Mouse (Mus musculus) spleen, postnatal 14 days (tissue): ENCODE data around the gene D5Ertd579e.

Source experiments
- DNase-seq, 2 experiments: peaks; one replicate each; pipeline ENCODE4 v3.0.0; 2021 to 2022; ENCODE audit warnings: low spot score in 2 of 2

Gene D5Ertd579e

GRCm38 (mm10) chr5:36570546-36571245 lies 125.1 kb downstream of the D5Ertd579e start:
- DNase-seq, result no peak

GRCm38 (mm10) chr5:36570098-36570497 lies 125.7 kb downstream of the D5Ertd579e start:
- DNase-seq, result no peak

- no peak for DNase-seq
Measured at GRCm38 (mm10) chr5:36568118-36568517, 127.7 kb downstream of the D5Ertd579e start.

GRCm38 (mm10) chr5:36567627-36568026 lies 128.2 kb downstream of the D5Ertd579e start:
- DNase-seq, result no peak

- no peak for DNase-seq
Measured at GRCm38 (mm10) chr5:36564530-36564929, 131.3 kb downstream of the D5Ertd579e start.

- no peak for DNase-seq
Measured at GRCm38 (mm10) chr5:36563741-36564140, 132.1 kb downstream of the D5Ertd579e start.

GRCm38 (mm10) chr5:36562791-36563445 lies 132.9 kb downstream of the D5Ertd579e start:
- peak; percentile 27 to 34 for DNase-seq

GRCm38 (mm10) chr5:36561509-36561908 lies 134.3 kb downstream of the D5Ertd579e start:
- DNase-seq, result no peak

GRCm38 (mm10) chr5:36560490-36560889 lies 135.3 kb downstream of the D5Ertd579e start:
- DNase-seq, result no peak

GRCm38 (mm10) chr5:36559510-36560235 lies 136.2 kb downstream of the D5Ertd579e start:
- DNase-seq, result no peak

- no peak for DNase-seq
Measured at GRCm38 (mm10) chr5:36559106-36559505, 136.7 kb downstream of the D5Ertd579e start.

GRCm38 (mm10) chr5:36558526-36558925 lies 137.3 kb downstream of the D5Ertd579e start:
- DNase-seq, result no peak

GRCm38 (mm10) chr5:36557584-36558308 lies 138.1 kb downstream of the D5Ertd579e start:
- no peak for DNase-seq

- no peak for DNase-seq
Measured at GRCm38 (mm10) chr5:36556906-36557305, 138.9 kb downstream of the D5Ertd579e start.

GRCm38 (mm10) chr5:36556289-36556688 lies 139.5 kb downstream of the D5Ertd579e start:
- DNase-seq, result no peak

- DNase-seq, result no peak
Measured at GRCm38 (mm10) chr5:36554496-36554895, 141.3 kb downstream of the D5Ertd579e start.

GRCm38 (mm10) chr5:36553886-36554285 lies 141.9 kb downstream of the D5Ertd579e start:
- no peak for DNase-seq

GRCm38 (mm10) chr5:36553056-36553606 lies 142.7 kb downstream of the D5Ertd579e start:
- peak in 1 of 2 experiments; percentile 22 for DNase-seq

- no peak for DNase-seq
Measured at GRCm38 (mm10) chr5:36552391-36552790, 143.4 kb downstream of the D5Ertd579e start.
